Mouse (Mus musculus) MEL (cell line): ENCODE measurements around the gene Hps4.

Source experiments
- CTCF ChIP-seq, 3 experiments: IDR thresholded peaks in 2 of 3; conservative IDR thresholded peaks in 1 of 3; 2 replicates each; pipeline ENCODE4 v1.5.1; 2011 to 2012; ENCODE audit warnings: low read length in 3 of 3, low read depth in 2 of 3, mild to moderate bottlenecking in 2 of 3, improper control_type of control experiment in 1 of 3, inconsistent platforms in 1 of 3, mixed read lengths in 1 of 3, moderate library complexity in 1 of 3; ENCODE audit not compliant: control insufficient read depth in 1 of 3, insufficient read depth in 1 of 3, poor library complexity in 1 of 3, severe bottlenecking in 1 of 3
- EP300 ChIP-seq, 2 experiments: IDR thresholded peaks; 2 replicates each; pipeline ENCODE4 v1.6.1; 2011; ENCODE audit warnings: improper control_type of control experiment in 2 of 2, low read length in 2 of 2, low read depth in 1 of 2, mild to moderate bottlenecking in 1 of 2
- ETS1 ChIP-seq: IDR thresholded peaks from 2 replicates; pipeline ENCODE4 v1.6.1; 2012; ENCODE audit warnings: low read depth, mild to moderate bottlenecking, inconsistent platforms, low read length, improper control_type of control experiment, moderate library complexity
- MXI1 ChIP-seq: IDR thresholded peaks from 2 replicates; pipeline ENCODE4 v1.6.1; 2011; ENCODE audit warnings: mild to moderate bottlenecking, low read depth, low read length, improper control_type of control experiment
- MYC ChIP-seq: IDR thresholded peaks from 2 replicates; pipeline ENCODE4 v1.6.1; 2011; ENCODE audit warnings: low read depth, mild to moderate bottlenecking, low read length, improper control_type of control experiment, moderate library complexity
- POLR2A ChIP-seq, 2 experiments: IDR thresholded peaks; 2 replicates each; pipeline ENCODE4 v1.6.1; 2011 to 2012; ENCODE audit warnings: low read length in 2 of 2, mild to moderate bottlenecking in 2 of 2, control low read depth in 1 of 2, improper control_type of control experiment in 1 of 2, low read depth in 1 of 2, moderate library complexity in 1 of 2; ENCODE audit not compliant: control insufficient read depth in 1 of 2, insufficient read depth in 1 of 2, poor library complexity in 1 of 2
- POLR2AphosphoS2 ChIP-seq: IDR thresholded peaks from 2 replicates; pipeline ENCODE4 v1.6.1; 2011; ENCODE audit warnings: low read length, improper control_type of control experiment
- RCOR1 ChIP-seq: IDR thresholded peaks from 2 replicates; pipeline ENCODE4 v1.6.1; 2012; ENCODE audit warnings: low read depth, mild to moderate bottlenecking, inconsistent platforms, low read length, improper control_type of control experiment
- UBTF ChIP-seq: IDR thresholded peaks from 2 replicates; pipeline ENCODE4 v1.6.1; 2012; ENCODE audit warnings: low read depth, mild to moderate bottlenecking, inconsistent platforms, low read length, improper control_type of control experiment, moderate library complexity, borderline replicate concordance; ENCODE audit not compliant: insufficient read depth

DNA sequence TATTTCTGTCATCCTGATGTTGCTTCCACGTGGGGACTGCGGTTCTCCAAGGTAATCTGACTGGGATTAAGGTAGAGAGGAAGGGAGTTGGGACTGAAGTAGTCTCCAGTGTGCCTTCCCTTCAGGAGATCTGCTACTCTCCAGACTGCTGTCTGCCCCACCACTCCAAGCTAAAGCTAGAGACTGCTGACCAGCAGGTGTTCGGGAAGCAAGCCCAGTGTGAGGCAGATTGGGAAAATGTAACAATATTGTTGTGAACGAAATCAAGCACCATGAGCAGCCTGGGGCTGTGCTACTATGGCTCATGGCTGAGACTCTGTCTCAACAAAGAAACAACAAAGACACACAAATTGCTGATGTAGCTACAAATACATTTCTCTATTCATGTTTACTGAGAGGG, 75.1 kb downstream of the Hps4 start:
- TF ChIP-seq CTCF (IDR thresholded peaks at IDR 0.05 in 2 of 3, conservative IDR thresholded peaks at IDR 0.05 in 1 of 3; ENCODE audit: control insufficient read depth in 1 of 3, insufficient read depth in 1 of 3, low read depth in 2 of 3, low read length in 3 of 3, poor library complexity in 1 of 3, severe bottlenecking in 1 of 3) = no peak
- TF ChIP-seq UBTF = no peak
- TF ChIP-seq ETS1 = no peak
- no peak for TF ChIP-seq EP300 (IDR thresholded peaks at IDR 0.05; ENCODE audit: low read depth in 1 of 2, low read length in 2 of 2)
- TF ChIP-seq POLR2AphosphoS2 = no peak
- TF ChIP-seq POLR2A (IDR thresholded peaks at IDR 0.05; ENCODE audit: control insufficient read depth in 1 of 2, insufficient read depth in 1 of 2, low read depth in 1 of 2, low read length in 2 of 2, poor library complexity in 1 of 2) = no peak
- TF ChIP-seq MXI1 = no peak
- no peak for TF ChIP-seq MYC
- no peak for TF ChIP-seq RCOR1
